Mouse (Mus musculus) lung, postnatal 0 days (tissue): Measurements from ENCODE around the gene Pcsk5. TPM values are rescaled to one million over a fixed set of nuclear protein-coding genes. Genes with fewer than 3 reads are reported as not detected.

Source experiments
- ATAC-seq: fragments of 200-750 bp; cut with Nextera tagmentation; 2 replicates; pipeline ENCODE4 v1.8.0; 2017; ENCODE audit warnings: moderate library complexity
- DNase-seq: peaks from one replicate; pipeline ENCODE4 v3.0.0-alpha.2; 2016; ENCODE audit warnings: low spot score
- H3K27ac ChIP-seq: fragments of 300-500 bp; sonication (generic); 2 replicates; pipeline ENCODE4 v1.5.1; 2014; ENCODE audit warnings: antibody characterized with exemption, mild to moderate bottlenecking, low read length, mixed read lengths
- H3K27me3 ChIP-seq: fragments of 300-500 bp; sonication (generic); replicated peaks from 2 replicates; pipeline ENCODE4 v1.6.1; 2014; ENCODE audit warnings: low read length, mixed read lengths; ENCODE audit not compliant: insufficient read depth
- H3K36me3 ChIP-seq: fragments of 300-500 bp; sonication (generic); 2 replicates; pipeline ENCODE4 v1.6.1; 2014; ENCODE audit warnings: low read length, mixed read lengths; ENCODE audit not compliant: insufficient read depth
- H3K4me1 ChIP-seq: fragments of 300-500 bp; sonication (generic); 2 replicates; pipeline ENCODE4 v1.6.1; 2014; ENCODE audit warnings: antibody characterized with exemption, low read depth, low read length, mixed read lengths; ENCODE audit not compliant: insufficient read depth
- H3K4me2 ChIP-seq: fragments of 300-500 bp; sonication (generic); replicated peaks from 2 replicates; pipeline ENCODE4 v1.6.1; 2014; ENCODE audit warnings: low read depth, mild to moderate bottlenecking, low read length, moderate library complexity, mixed read lengths
- H3K4me3 ChIP-seq: fragments of 300-500 bp; sonication (generic); 2 replicates; pipeline ENCODE4 v1.5.1; 2014; ENCODE audit warnings: low read depth, low read length
- H3K9ac ChIP-seq: fragments of 300-500 bp; sonication (generic); replicated peaks from 2 replicates; pipeline ENCODE4 v1.6.1; 2014; ENCODE audit warnings: low read depth, mild to moderate bottlenecking
- H3K9me3 ChIP-seq: fragments of 300-500 bp; sonication (generic); 2 replicates; pipeline ENCODE4 v1.6.1; 2016; ENCODE audit warnings: low read length, mixed read lengths
- CTCF ChIP-seq: IDR thresholded peaks from 2 replicates; pipeline ENCODE4 v1.5.1; 2016; ENCODE audit warnings: antibody characterized with exemption, mild to moderate bottlenecking
- EP300 ChIP-seq: IDR thresholded peaks from 2 replicates; pipeline ENCODE4 v1.6.1; 2016; ENCODE audit warnings: antibody characterized with exemption, mild to moderate bottlenecking, control low read depth
- WGBS: fragments of 180-500 bp; shearing (Covaris S2); extraction: QIAGEN DNeasy Blood & Tissue Kit; methylation state at CpG from one replicate; pipeline ENCODE4 v1.1.7; 2014; 5-methylcytosine and 5-hydroxymethylcytosine counted together
- polyA plus RNA-seq: library from polyadenylated mRNA; unstranded; fragments of >200 nt; fragmentation: Nextera tagmentation; extraction: Ambion mirVana; gene quantifications from 2 replicates; pipeline ENCODE4 v1.2.1, GENCODE M21; 2015

Gene Pcsk5
- polyA plus RNA-seq, 1 experiment from 2014 or later = 26.3 TPM

- Histone ChIP-seq H3K36me3 (no peaks in the 10 kb centered on the region), H3K27ac (no peak overlapping the region), H3K9ac (no peak overlapping the region), H3K4me3 (no peak overlapping the region), H3K27me3 (no peaks in the 10 kb centered on the region), H3K9me3 (no peaks in the 10 kb centered on the region), H3K4me2 (no peak overlapping the region), H3K4me1 (no peaks in the 10 kb centered on the region)
- 88% methylated on average over 2 of the region's 2 CpGs for WGBS
- TF ChIP-seq CTCF (no peak), EP300 (no peak)
- no peak for DNase-seq
- ATAC-seq = no peak
Observed at GRCm38 (mm10) chr19:17765001-17765400, 72.4 kb downstream of the Pcsk5 start.

GRCm38 (mm10) chr19:17762740-17763139, 74.7 kb downstream of the Pcsk5 start:
- DNase-seq (peak; percentile 47), ATAC-seq (no peak; the same call in 1 of the 2 replicates)
- no peaks in the 10 kb centered on the region for H3K36me3 ChIP-seq
- H3K4me1 ChIP-seq = no peaks in the 10 kb centered on the region
- H3K9me3 ChIP-seq = no peaks in the 10 kb centered on the region
- H3K27me3 ChIP-seq = no peaks in the 10 kb centered on the region
- no peak overlapping the region for H3K9ac ChIP-seq
- no peak overlapping the region for H3K27ac ChIP-seq
- TF ChIP-seq CTCF (no peak), EP300 (no peak)
- H3K4me3 ChIP-seq = no peak overlapping the region
- H3K4me2 ChIP-seq = no peak overlapping the region

GRCm38 (mm10) chr19:17761678-17762077, 75.8 kb downstream of the Pcsk5 start:
- no peaks in the 10 kb centered on the region for H3K4me1 ChIP-seq

GRCm38 (mm10) chr19:17752841-17753240, 84.6 kb downstream of the Pcsk5 start:
- Histone ChIP-seq H3K4me3 (no peak overlapping the region), H3K4me1 (no peaks in the 10 kb centered on the region), H3K9me3 (no peaks in the 10 kb centered on the region), H3K27ac (no peak overlapping the region), H3K36me3 (no peaks in the 10 kb centered on the region), H3K4me2 (no peak overlapping the region), H3K9ac (no peak overlapping the region), H3K27me3 (no peaks in the 10 kb centered on the region)
- DNase-seq (peak; percentile 13), ATAC-seq (no peak)
- TF ChIP-seq CTCF (no peak), EP300 (no peak)
- WGBS = 19% methylated on average over 3 of the region's 3 CpGs

More at GRCm38 (mm10) chr19:17761678-17762077, 75.8 kb downstream of the Pcsk5 start:
- TF ChIP-seq CTCF (no peak), EP300 (no peak)
- no peak overlapping the region for H3K4me3 ChIP-seq
- 85% methylated on average over 5 of the region's 5 CpGs for WGBS
- H3K4me2 ChIP-seq = no peak overlapping the region
- H3K27me3 ChIP-seq = no peaks in the 10 kb centered on the region
- H3K36me3 ChIP-seq = no peaks in the 10 kb centered on the region
- ATAC-seq (no peak), DNase-seq (no peak)
- no peaks in the 10 kb centered on the region for H3K9me3 ChIP-seq
- no peak overlapping the region for H3K9ac ChIP-seq
- H3K27ac ChIP-seq = no peak overlapping the region

- WGBS = 91% methylated on average over 3 of the region's 3 CpGs
- no peak overlapping the region for H3K4me3 ChIP-seq
- H3K27me3 ChIP-seq = no peaks in the 10 kb centered on the region
- no peaks in the 10 kb centered on the region for H3K36me3 ChIP-seq
- no peaks in the 10 kb centered on the region for H3K4me1 ChIP-seq
- no peaks in the 10 kb centered on the region for H3K9me3 ChIP-seq
- H3K27ac ChIP-seq = no peak overlapping the region
- no peak for TF ChIP-seq CTCF
- no peak for TF ChIP-seq EP300
- DNase-seq = no peak
- ATAC-seq = no peak
- H3K4me2 ChIP-seq = no peak overlapping the region
- H3K9ac ChIP-seq = no peak overlapping the region
Observed at GRCm38 (mm10) chr19:17748331-17748730, 89.1 kb downstream of the Pcsk5 start.

GRCm38 (mm10) chr19:17745380-17745779, 92.1 kb downstream of the Pcsk5 start:
- Histone ChIP-seq H3K27ac (no peak overlapping the region), H3K27me3 (no peaks in the 10 kb centered on the region), H3K36me3 (no peaks in the 10 kb centered on the region), H3K4me2 (no peak overlapping the region), H3K9ac (no peak overlapping the region), H3K4me3 (no peak overlapping the region), H3K4me1 (no peaks in the 10 kb centered on the region), H3K9me3 (no peaks in the 10 kb centered on the region)
- DNase-seq (no peak), ATAC-seq (no peak)
- TF ChIP-seq CTCF (no peak), EP300 (no peak)
- WGBS = 80% methylated on average over 2 of the region's 2 CpGs

GRCm38 (mm10) chr19:17744474-17745069, 92.9 kb downstream of the Pcsk5 start:
- no peaks in the 10 kb centered on the region for H3K36me3 ChIP-seq
- H3K4me2 ChIP-seq = no peak overlapping the region
- no peaks in the 10 kb centered on the region for H3K27me3 ChIP-seq
- ATAC-seq (no peak), DNase-seq (no peak)
- H3K27ac ChIP-seq = no peak overlapping the region
- 61% methylated on average over 8 of the region's 8 CpGs for WGBS
- no peaks in the 10 kb centered on the region for H3K4me1 ChIP-seq
- no peak overlapping the region for H3K4me3 ChIP-seq
- H3K9ac ChIP-seq = no peak overlapping the region
- TF ChIP-seq CTCF (no peak), EP300 (no peak)
- H3K9me3 ChIP-seq = no peaks in the 10 kb centered on the region
